Mouse (Mus musculus) CH12.LX (cell line): ENCODE results near the gene Itga4. TPM values are rescaled to one million over a fixed set of nuclear protein-coding genes. Genes with fewer than 3 reads are reported as not detected.

Experiments used
- DNase-seq: peaks from one replicate; pipeline ENCODE4 v3.0.0-alpha.2; 2013; ENCODE audit errors: extremely low read depth
- H3K27ac ChIP-seq: 2 replicates; pipeline ENCODE4 v1.5.1; 2012; ENCODE audit warnings: low read depth, mild to moderate bottlenecking, control low read depth, moderate library complexity; ENCODE audit not compliant: insufficient read depth
- H3K27me3 ChIP-seq: replicated peaks from 2 replicates; pipeline ENCODE3; 2012; ENCODE audit warnings: inconsistent platforms
- H3K36me3 ChIP-seq, 2 experiments: replicated peaks in 1 of 2; 2 replicates each; pipeline versions ENCODE3 to v1.6.1; 2012; ENCODE audit warnings: inconsistent platforms in 1 of 2, low read length in 1 of 2, mild to moderate bottlenecking in 1 of 2, mixed read lengths in 1 of 2, moderate library complexity in 1 of 2; ENCODE audit not compliant: control insufficient read depth in 1 of 2, insufficient read depth in 1 of 2
- H3K4me1 ChIP-seq, 2 experiments: 2 replicates each; pipeline ENCODE4 v1.6.1; 2012; ENCODE audit warnings: inconsistent platforms in 1 of 2, moderate library complexity in 1 of 2; ENCODE audit not compliant: insufficient read depth in 2 of 2, control insufficient read depth in 1 of 2
- H3K4me2 ChIP-seq: 2 replicates; pipeline ENCODE4 v1.6.1; 2012; ENCODE audit warnings: low read depth, mild to moderate bottlenecking, control low read depth; ENCODE audit not compliant: poor library complexity, insufficient read depth, severe bottlenecking
- H3K4me3 ChIP-seq, 3 experiments: fragments of 150-350 bp in 1 of 3; sonication (generic) in 1 of 3; replicated peaks in 1 of 3; 2 replicates each; pipeline versions ENCODE3 to v1.5.1; 2011 to 2012; ENCODE audit warnings: low read depth in 2 of 3, low read length in 2 of 3, mild to moderate bottlenecking in 2 of 3, moderate library complexity in 2 of 3, control low read depth in 1 of 3, improper control_type of control experiment in 1 of 3, inconsistent platforms in 1 of 3, mixed read lengths in 1 of 3; ENCODE audit not compliant: poor library complexity in 1 of 3
- H3K79me2 ChIP-seq: replicated peaks from 2 replicates; pipeline ENCODE4 v1.6.1; 2012; ENCODE audit warnings: mild to moderate bottlenecking, moderate library complexity; ENCODE audit not compliant: control insufficient read depth, poor library complexity, insufficient read depth, severe bottlenecking; ENCODE audit errors: extremely low read depth
- H3K9ac ChIP-seq: 2 replicates; pipeline ENCODE4 v1.6.1; 2012; ENCODE audit warnings: low read depth, mild to moderate bottlenecking, control low read depth, moderate library complexity; ENCODE audit not compliant: insufficient read depth
- H3K9me3 ChIP-seq: replicated peaks from 2 replicates; pipeline ENCODE3; 2012; ENCODE audit warnings: low read length, inconsistent platforms, mixed read lengths
- BHLHE40 ChIP-seq: IDR thresholded peaks from 2 replicates; pipeline ENCODE4 v1.6.1; 2011; ENCODE audit warnings: mild to moderate bottlenecking, low read depth, low read length, improper control_type of control experiment
- CHD1 ChIP-seq: IDR thresholded peaks from 2 replicates; pipeline ENCODE4 v1.6.1; 2012; ENCODE audit warnings: low read depth, low read length, improper control_type of control experiment, inconsistent platforms
- CHD2 ChIP-seq: IDR thresholded peaks from 2 replicates; pipeline ENCODE4 v1.6.1; 2011; ENCODE audit warnings: low read length, improper control_type of control experiment
- CTCF ChIP-seq, 2 experiments: IDR thresholded peaks in 1 of 2; conservative IDR thresholded peaks in 1 of 2; 2 replicates each; pipeline ENCODE4 v1.5.1; 2011 to 2012; ENCODE audit warnings: low read depth in 2 of 2, low read length in 2 of 2, improper control_type of control experiment in 1 of 2, inconsistent platforms in 1 of 2, mild to moderate bottlenecking in 1 of 2, moderate library complexity in 1 of 2
- E2F4 ChIP-seq: IDR thresholded peaks from 2 replicates; pipeline ENCODE4 v1.6.1; 2011; ENCODE audit warnings: low read depth, low read length, improper control_type of control experiment; ENCODE audit not compliant: insufficient replicate concordance
- ELF1 ChIP-seq: IDR thresholded peaks from 2 replicates; pipeline ENCODE4 v1.6.1; 2014; ENCODE audit warnings: low read depth, mild to moderate bottlenecking, inconsistent platforms, low read length, improper control_type of control experiment
- EP300 ChIP-seq: IDR thresholded peaks from 2 replicates; pipeline ENCODE4 v1.6.1; 2011; ENCODE audit warnings: low read length, improper control_type of control experiment
- ETS1 ChIP-seq: conservative IDR thresholded peaks from 2 replicates; pipeline ENCODE4 v1.6.1; 2012; ENCODE audit warnings: low read depth, mild to moderate bottlenecking, inconsistent platforms, low read length, improper control_type of control experiment, moderate library complexity
- JUN ChIP-seq: IDR thresholded peaks from 2 replicates; pipeline ENCODE4 v1.6.1; 2011; ENCODE audit warnings: low read depth, mild to moderate bottlenecking, low read length, improper control_type of control experiment, moderate library complexity; ENCODE audit not compliant: insufficient read depth
- JUND ChIP-seq: conservative IDR thresholded peaks from 2 replicates; pipeline ENCODE4 v1.6.1; 2011; ENCODE audit warnings: low read depth, low read length, improper control_type of control experiment
- MAZ ChIP-seq: IDR thresholded peaks from 2 replicates; pipeline ENCODE4 v1.6.1; 2012; ENCODE audit warnings: low read depth, mild to moderate bottlenecking, inconsistent platforms, low read length, improper control_type of control experiment, moderate library complexity
- MYC ChIP-seq: IDR thresholded peaks from 2 replicates; pipeline ENCODE4 v1.6.1; 2011; ENCODE audit warnings: low read depth, mild to moderate bottlenecking, improper control_type of control experiment, low read length
- NELFE ChIP-seq: IDR thresholded peaks from 2 replicates; pipeline ENCODE4 v1.6.1; 2011; ENCODE audit warnings: low read depth, low read length, improper control_type of control experiment
- NRF1 ChIP-seq: IDR thresholded peaks from 2 replicates; pipeline ENCODE4 v1.6.1; 2014; ENCODE audit warnings: low read depth, mild to moderate bottlenecking, inconsistent platforms, low read length, improper control_type of control experiment, moderate library complexity
- PAX5 ChIP-seq: IDR thresholded peaks from 2 replicates; pipeline ENCODE4 v1.6.1; 2012; ENCODE audit warnings: low read length, inconsistent platforms, mixed read lengths
- POLR2A ChIP-seq: IDR thresholded peaks from 2 replicates; pipeline ENCODE4 v1.6.1; 2011; ENCODE audit warnings: low read depth, mild to moderate bottlenecking, improper control_type of control experiment, low read length
- POLR2AphosphoS2 ChIP-seq: IDR thresholded peaks from 2 replicates; pipeline ENCODE4 v1.6.1; 2011; ENCODE audit warnings: low read depth, low read length, improper control_type of control experiment
- RAD21 ChIP-seq: IDR thresholded peaks from 2 replicates; pipeline ENCODE4 v1.6.1; 2011; ENCODE audit warnings: low read depth, mild to moderate bottlenecking, low read length, improper control_type of control experiment, moderate library complexity
- SMC3 ChIP-seq: IDR thresholded peaks from 2 replicates; pipeline ENCODE4 v1.6.1; 2011; ENCODE audit warnings: low read depth, low read length, improper control_type of control experiment
- TBP ChIP-seq: conservative IDR thresholded peaks from 2 replicates; pipeline ENCODE4 v1.6.1; 2011; ENCODE audit warnings: low read depth, low read length, improper control_type of control experiment
- TCF12 ChIP-seq: IDR thresholded peaks from 2 replicates; pipeline ENCODE4 v1.6.1; 2014; ENCODE audit warnings: low read depth, mild to moderate bottlenecking, inconsistent platforms, low read length, improper control_type of control experiment
- UBTF ChIP-seq: IDR thresholded peaks from 2 replicates; pipeline ENCODE4 v1.6.1; 2012; ENCODE audit warnings: low read depth, mild to moderate bottlenecking, inconsistent platforms, low read length, improper control_type of control experiment, moderate library complexity
- ZC3H11A ChIP-seq: IDR thresholded peaks from 2 replicates; pipeline ENCODE4 v1.6.1; 2012; ENCODE audit warnings: low read depth, mild to moderate bottlenecking, inconsistent platforms, low read length, improper control_type of control experiment
- ZKSCAN1 ChIP-seq: IDR thresholded peaks from 2 replicates; pipeline ENCODE4 v1.6.1; 2012; ENCODE audit warnings: low read depth, inconsistent platforms, low read length, improper control_type of control experiment, borderline replicate concordance
- dilution Hi-C: fragments of 300-500 bp; cut with MboI; formaldehyde crosslinking; loops from 2 replicates; pipeline ENCODE4 v1.14.3; 2020; ENCODE audit warnings: low sequenced_read_pairs; ENCODE audit not compliant: extremely low pct_unique_long_range_greater_than_20kb, extremely low pct_ligation_motif_present
- in situ Hi-C: fragments of 300-500 bp; cut with MboI; formaldehyde crosslinking; loops from 3 replicates; pipeline ENCODE4 v1.14.3; 2019; ENCODE audit warnings: low sequenced_read_pairs, low pct_ligation_motif_present, low pct_unique_long_range_greater_than_20kb, mixed read lengths
- polyA plus RNA-seq: library from polyadenylated mRNA; unstranded; fragments of >175 nt; gene quantifications from 2 replicates; pipeline ENCODE4 v1.2.1, GENCODE M21; 2012; ENCODE audit warnings: low read depth; ENCODE audit not compliant: insufficient read length
- total RNA-seq, 2 experiments: library from RNA; depleted of rRNA; stranded (reverse); fragments of 300-350 nt in 1 of 2; fragments of >200 nt in 1 of 2; gene quantifications; 2 replicates each; pipeline ENCODE4 v1.2.3; 2012 to 2014

Itga4 gene
- total and polyA plus RNA-seq, 3 experiments = 51.2 to 79.3 (median 54.3) TPM

- Histone ChIP-seq H3K9me3 (no peaks in the 10 kb centered on the region), H3K27ac (no peak overlapping the region), H3K4me1 (peaks cover 4 to 9% of the 10 kb centered on the region in 2 experiments; a peak in 3 of 4 replicates), H3K36me3 (no peaks in the 10 kb centered on the region), H3K9ac (no peak overlapping the region), H3K4me2 (no peak overlapping the region), H3K27me3 (peaks cover 2% of the 10 kb centered on the region), H3K4me3 (no peak overlapping the region), H3K79me2 (no peaks in the 10 kb centered on the region)
- in situ Hi-C loops (no loop called here), dilution Hi-C loops (no loop called here)
- TF ChIP-seq ZC3H11A = no peak
- TF ChIP-seq TBP = no peak
- TF ChIP-seq JUN = no peak
- TF ChIP-seq JUND = no peak
- TF ChIP-seq TCF12 = no peak
- no peak for TF ChIP-seq ETS1
- no peak for TF ChIP-seq CHD2
- TF ChIP-seq MAZ = no peak
- TF ChIP-seq UBTF = no peak
- no peak for TF ChIP-seq POLR2A
- no peak for TF ChIP-seq POLR2AphosphoS2
- DNase-seq = no peak
These were observed 10.9 kb upstream of the Itga4 start for GRCm38 (mm10) chr2:79244276-79244675.

- no peak for DNase-seq
- TF ChIP-seq CHD2 = no peak
- no peak for TF ChIP-seq RAD21
- no peak for TF ChIP-seq BHLHE40
- TF ChIP-seq POLR2AphosphoS2 = no peak
- no peak for TF ChIP-seq ZKSCAN1
- no peak for TF ChIP-seq MYC
- no peak for TF ChIP-seq NRF1
- no peak for TF ChIP-seq EP300
- TF ChIP-seq CTCF (conservative IDR thresholded peaks at IDR 0.05 in 1 of 2, IDR thresholded peaks at IDR 0.05 in 1 of 2; ENCODE audit: low read depth in 2 of 2, low read length in 2 of 2) = no peak
- no peak for TF ChIP-seq CHD1
- no peak for TF ChIP-seq TBP
- no peak for TF ChIP-seq PAX5
- TF ChIP-seq JUND = no peak
- no peak for TF ChIP-seq E2F4
- no peak for TF ChIP-seq ELF1
- TF ChIP-seq SMC3 = no peak
- no peak for TF ChIP-seq NELFE
- TF ChIP-seq UBTF = no peak
- TF ChIP-seq, all 38 proteins: peak for 0
- peaks cover 2% of the 10 kb centered on the region for H3K27me3 ChIP-seq
- H3K27ac ChIP-seq = no peak overlapping the region
- H3K36me3 ChIP-seq = no peaks in the 10 kb centered on the region
- no peak overlapping the region for H3K4me3 ChIP-seq
- no peaks in the 10 kb centered on the region for H3K9me3 ChIP-seq
- peaks cover 4 to 9% of the 10 kb centered on the region in 2 experiments; a peak in 3 of 4 replicates for H3K4me1 ChIP-seq
- H3K4me2 ChIP-seq = no peak overlapping the region
- no peaks in the 10 kb centered on the region for H3K79me2 ChIP-seq
- H3K9ac ChIP-seq = no peak overlapping the region
- in situ Hi-C loops (no loop called here), dilution Hi-C loops (no loop called here)
These were observed 10.5 kb upstream of the Itga4 start for GRCm38 (mm10) chr2:79244743-79245142.
